Mouse (Mus musculus) fat pad, adult 2 months (tissue): Measurements from ENCODE around the gene Gnl2.
A peak's percentile ranks its signal among the peaks of the same experiment; 100 is the strongest.

Source experiments
- DNase-seq: peaks from one replicate; pipeline ENCODE4 v3.0.0-alpha.2; 2011; ENCODE audit warnings: low read depth, low spot score; ENCODE audit errors: extremely low read depth

The Gnl2 gene

GRCm38 (mm10) chr4:124999548-124999947 is 16.8 kb upstream of the Gnl2 start:
- DNase-seq, result no peak

GRCm38 (mm10) chr4:125002978-125003377 is 13.4 kb upstream of the Gnl2 start:
- DNase-seq, result no peak

- DNase-seq, result no peak
These were observed 11.5 kb upstream of the Gnl2 start for GRCm38 (mm10) chr4:125004886-125005285.

GRCm38 (mm10) chr4:125007460-125007859 is 8.9 kb upstream of the Gnl2 start:
- DNase-seq, result no peak

- no peak for DNase-seq
These were observed 8.2 kb upstream of the Gnl2 start for GRCm38 (mm10) chr4:125008220-125008619.

GRCm38 (mm10) chr4:125008712-125009111 is 7.7 kb upstream of the Gnl2 start:
- DNase-seq, result no peak

GRCm38 (mm10) chr4:125017431-125017830 is 1.0 kb downstream of the Gnl2 start:
- no peak for DNase-seq

- DNase-seq, result no peak
These were observed 4.6 kb downstream of the Gnl2 start for GRCm38 (mm10) chr4:125020780-125021538.

- DNase-seq, result no peak
These were observed 13.7 kb downstream of the Gnl2 start for GRCm38 (mm10) chr4:125029891-125030614.

- peak; percentile 57 for DNase-seq
These were observed 18.0 kb downstream of the Gnl2 start for GRCm38 (mm10) chr4:125034341-125034740.

GRCm38 (mm10) chr4:125044454-125044853 is 28.1 kb downstream of the Gnl2 start:
- no peak for DNase-seq

GRCm38 (mm10) chr4:125055385-125055784 is 39.0 kb downstream of the Gnl2 start:
- DNase-seq, result no peak

GRCm38 (mm10) chr4:125056476-125056875 is 40.1 kb downstream of the Gnl2 start:
- DNase-seq, result no peak

GRCm38 (mm10) chr4:125057273-125057672 is 40.9 kb downstream of the Gnl2 start:
- no peak for DNase-seq

- DNase-seq, result no peak
These were observed 41.6 kb downstream of the Gnl2 start for GRCm38 (mm10) chr4:125058033-125058432.

- DNase-seq, result no peak
These were observed 42.6 kb downstream of the Gnl2 start for GRCm38 (mm10) chr4:125059025-125059424.

- no peak for DNase-seq
These were observed 47.4 kb downstream of the Gnl2 start for GRCm38 (mm10) chr4:125063829-125064228.

GRCm38 (mm10) chr4:125065517-125066307 is 49.3 kb downstream of the Gnl2 start, which contains the start of gene Dnali1:
Gene Dnali1 (minus strand): TSS chr4:125065703.
- no peak for DNase-seq

- no peak for DNase-seq
These were observed 50.3 kb downstream of the Gnl2 start, which contains the start of gene Snip1 for GRCm38 (mm10) chr4:125066490-125067370. Gene Snip1 (plus strand): TSS chr4:125066672.

- DNase-seq, result no peak
These were observed 61.3 kb downstream of the Gnl2 start for GRCm38 (mm10) chr4:125077700-125078099.
